Mouse (Mus musculus) G1E-ER4 (cell line): Measurements from ENCODE around the gene Zfp128. TPM values are rescaled to one million over a fixed set of nuclear protein-coding genes. Genes with fewer than 3 reads are reported as not detected.

Experiments used
- GATA1 ChIP-seq: IDR thresholded peaks from one replicate; pipeline ENCODE4 v1.8.0; 2012; ENCODE audit warnings: low read length, inconsistent platforms
- polyA plus RNA-seq: library from polyadenylated mRNA; stranded (reverse); fragments of >175 nt; gene quantifications from 2 replicates; pipeline ENCODE4 v1.2.3, GENCODE M21; 2012

Gene Zfp128
- polyA plus RNA-seq, 1 experiment: 0.75 TPM

DNA sequence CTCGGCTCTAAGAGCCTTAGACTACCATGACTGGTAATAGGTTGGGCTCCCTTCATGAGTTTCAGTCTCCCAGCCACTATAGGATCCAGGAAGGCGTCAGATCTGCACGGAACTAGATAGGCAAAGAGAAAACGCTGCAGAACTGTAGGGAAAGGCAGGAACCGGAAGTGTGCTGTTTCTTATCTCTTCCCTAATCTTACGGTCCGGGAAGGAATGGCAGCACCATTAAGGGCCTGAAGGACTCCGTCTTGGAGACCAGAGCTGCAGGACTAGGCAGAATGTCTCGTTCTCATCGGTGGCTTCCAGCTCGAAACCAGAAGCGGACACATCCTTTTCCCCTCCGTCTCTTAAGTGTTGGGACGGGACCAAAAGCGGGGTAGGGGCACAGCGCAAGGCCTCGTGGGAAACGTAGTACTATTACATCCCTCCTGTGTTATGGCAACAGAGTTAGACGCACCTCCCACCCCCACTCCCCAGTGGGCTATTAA lies 29.2 kb downstream of the Zfp128 start:
- no peak for TF ChIP-seq GATA1

DNA sequence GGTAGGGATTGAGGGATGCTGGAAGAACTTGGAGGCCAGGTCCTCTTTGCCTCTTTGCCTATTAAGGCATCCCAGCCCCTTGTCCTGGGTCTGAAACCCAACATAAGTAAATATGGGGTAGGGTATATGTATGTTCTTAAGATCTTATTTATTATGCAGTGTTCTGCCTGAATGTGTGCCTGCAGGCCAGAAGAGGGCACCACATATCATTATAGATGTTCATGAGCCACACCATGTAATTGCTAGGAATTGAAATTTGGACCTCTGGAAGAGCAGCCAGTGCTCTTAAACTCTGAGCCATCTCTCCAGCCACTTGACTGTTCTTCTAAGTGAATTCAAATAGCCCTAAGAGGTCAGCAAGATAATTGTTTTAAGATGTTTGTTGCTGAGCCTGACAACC lies 32.6 kb downstream of the Zfp128 start:
- no peak for TF ChIP-seq GATA1

DNA sequence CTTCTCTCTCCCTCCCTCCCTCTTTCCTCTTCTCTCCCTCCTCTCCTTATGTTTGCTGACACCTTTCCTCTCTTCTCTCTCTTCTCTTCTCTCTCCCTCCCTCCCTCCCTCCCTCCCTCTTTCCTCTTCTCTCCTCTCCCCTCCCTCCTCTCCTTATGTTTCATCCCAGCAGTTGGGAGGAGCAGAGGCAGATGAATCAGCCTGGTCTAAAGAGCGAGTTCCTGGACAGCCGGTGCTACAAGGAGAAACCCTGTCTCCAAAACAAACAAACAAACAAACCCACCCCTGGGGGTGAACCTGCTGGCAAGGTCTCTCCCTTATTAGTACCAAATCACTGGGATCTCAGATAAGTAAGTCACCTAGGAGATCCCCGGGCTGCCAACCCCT lies 40.3 kb downstream of the Zfp128 start:
- TF ChIP-seq GATA1: no peak

DNA sequence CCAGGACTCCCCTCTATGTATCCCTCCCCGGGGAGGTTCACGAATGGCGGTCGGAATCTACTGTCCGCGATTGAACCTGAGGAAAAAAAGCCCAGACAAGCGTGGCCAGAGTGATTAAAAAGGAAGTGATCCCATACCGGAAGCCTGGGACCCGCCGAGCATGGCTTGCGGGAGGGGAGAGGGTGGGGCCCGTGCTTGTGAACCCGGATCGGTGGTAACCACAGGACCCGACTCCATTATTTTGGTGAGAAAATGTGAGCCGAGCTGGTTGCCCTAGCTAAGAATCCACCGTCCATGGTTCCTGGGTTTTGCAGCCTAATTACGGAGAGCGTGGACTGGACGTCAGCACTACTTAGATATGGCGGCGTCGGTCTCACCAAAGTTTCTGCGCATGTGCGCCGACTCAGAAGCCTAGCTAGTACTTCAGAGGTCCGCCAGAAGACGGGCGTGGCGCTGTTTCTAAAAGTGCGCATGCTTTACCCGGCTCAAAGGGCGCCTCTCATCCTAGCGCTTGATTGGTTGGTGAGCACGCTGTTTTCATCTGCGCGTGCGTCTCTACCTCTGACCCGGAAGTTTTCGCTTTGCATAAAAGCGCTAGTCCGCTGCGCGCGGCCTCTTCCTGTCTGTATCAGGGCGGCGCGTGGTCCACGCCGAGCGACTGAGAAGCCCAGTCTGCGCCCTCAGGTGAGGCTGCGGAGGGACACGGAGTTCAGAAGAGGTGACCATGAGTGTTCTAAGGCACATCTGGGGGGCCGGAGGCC lies 40.9 kb downstream of the Zfp128 start, which contains the start of gene Rps5:
Gene Rps5, plus strand, starts transcription at position 586 of the 761 bp plus-strand sequence.
- TF ChIP-seq GATA1: no peak

DNA sequence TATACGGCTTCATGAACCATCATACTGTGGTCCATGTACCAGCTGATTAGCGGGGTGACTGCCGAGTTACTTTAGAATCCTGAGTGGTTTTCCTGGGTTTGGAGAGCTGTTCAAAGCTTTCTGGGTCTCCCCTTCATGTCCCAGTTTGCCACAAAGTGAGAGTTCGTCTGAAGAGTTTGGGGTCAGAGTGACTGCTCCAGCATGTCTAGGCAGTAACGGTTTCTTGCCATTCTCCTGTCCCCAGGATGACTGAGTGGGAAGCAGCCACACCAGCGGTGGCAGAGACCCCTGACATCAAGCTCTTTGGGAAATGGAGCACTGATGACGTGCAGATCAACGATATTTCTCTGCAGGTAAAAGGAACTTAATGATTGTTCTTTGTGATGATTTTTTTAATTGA lies 41.8 kb downstream of the Zfp128 start:
- no peak for TF ChIP-seq GATA1

DNA sequence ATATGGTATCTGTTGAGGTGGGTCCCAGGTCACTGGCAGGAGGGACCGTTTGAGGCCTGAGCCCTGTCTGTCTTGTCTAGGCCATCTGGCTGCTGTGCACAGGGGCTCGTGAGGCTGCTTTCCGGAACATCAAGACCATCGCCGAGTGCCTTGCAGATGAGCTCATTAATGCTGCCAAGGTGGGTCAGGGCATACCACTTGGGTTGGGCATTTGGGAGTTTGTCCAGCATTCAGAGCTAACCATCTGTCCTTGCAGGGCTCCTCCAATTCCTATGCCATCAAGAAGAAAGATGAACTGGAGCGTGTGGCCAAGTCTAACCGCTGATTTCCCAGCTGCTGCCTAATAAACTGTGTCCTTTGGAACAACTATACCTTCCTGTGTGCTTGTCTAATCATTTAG lies 45.3 kb downstream of the Zfp128 start:
- no peak for TF ChIP-seq GATA1

DNA sequence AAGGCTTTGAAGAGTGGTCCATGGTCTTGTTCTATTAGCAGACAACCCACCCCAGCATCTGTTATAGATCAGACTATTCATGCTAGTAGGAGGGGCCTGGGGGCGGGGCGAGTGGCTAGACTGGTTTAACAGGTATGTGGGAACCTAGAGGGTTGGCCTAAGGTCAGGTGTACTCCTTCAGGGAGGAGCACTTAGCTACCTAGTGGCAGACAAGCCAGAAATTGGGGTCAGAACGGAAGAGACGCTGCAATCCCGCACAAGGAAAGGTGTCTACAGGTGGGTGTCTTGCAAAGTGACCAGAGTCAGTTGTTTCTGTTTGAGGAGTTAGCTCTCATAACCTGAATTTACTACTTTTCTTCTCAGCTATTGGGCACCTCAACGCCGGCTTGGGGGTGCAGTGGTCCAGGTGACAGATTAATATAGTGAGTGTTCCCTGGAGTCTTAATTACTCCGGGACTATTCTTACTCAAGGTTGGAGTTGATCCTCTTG lies 46.3 kb downstream of the Zfp128 start, which contains the start of gene Rnf225:
Gene Rnf225, plus strand, starts transcription at position 226 of the 490 bp plus-strand sequence.
- TF ChIP-seq GATA1: no peak

DNA sequence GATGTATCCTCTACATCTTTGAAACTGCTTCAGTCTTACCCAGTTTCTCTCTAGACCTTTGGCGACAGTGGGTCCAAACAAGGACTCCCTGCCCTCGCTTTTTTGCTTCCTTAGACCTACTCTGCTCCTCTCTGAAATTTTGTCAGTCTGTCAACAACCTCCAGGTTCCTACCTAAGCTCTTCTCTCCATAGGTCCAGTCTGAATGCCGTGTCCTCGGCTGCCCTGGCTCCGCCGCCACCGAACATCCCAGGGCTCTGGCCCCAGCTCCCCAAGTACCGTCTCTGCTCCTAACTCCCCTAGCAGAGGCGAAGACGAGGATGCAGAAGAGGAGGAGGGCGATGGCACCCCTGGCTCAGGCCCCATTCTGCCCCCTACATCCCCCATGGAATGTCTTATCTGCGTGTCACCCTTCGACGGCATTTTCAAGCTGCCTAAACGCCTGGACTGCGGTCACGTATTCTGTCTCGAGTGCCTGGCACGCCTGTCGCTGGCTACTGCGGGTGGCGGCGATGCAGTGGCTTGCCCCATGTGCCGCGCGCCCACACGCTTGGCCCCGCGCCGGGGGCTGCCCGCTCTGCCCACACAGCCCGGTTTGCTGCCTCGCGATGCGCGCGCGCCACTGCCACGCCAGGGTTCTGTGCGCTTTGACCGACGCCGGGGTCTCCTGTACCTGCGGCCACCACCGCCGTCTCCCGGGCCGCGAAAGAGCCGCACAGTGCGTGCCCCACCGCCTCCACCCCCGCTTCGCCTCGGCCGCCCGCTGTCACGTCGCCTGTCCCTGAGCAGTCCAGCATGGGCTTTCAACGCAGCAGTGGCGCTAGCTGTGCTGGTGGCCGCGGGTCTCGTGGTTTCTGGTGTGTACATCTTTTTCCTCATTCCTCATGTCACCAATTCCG lies 47.0 kb downstream of the Zfp128 start:
- no peak for TF ChIP-seq GATA1

DNA sequence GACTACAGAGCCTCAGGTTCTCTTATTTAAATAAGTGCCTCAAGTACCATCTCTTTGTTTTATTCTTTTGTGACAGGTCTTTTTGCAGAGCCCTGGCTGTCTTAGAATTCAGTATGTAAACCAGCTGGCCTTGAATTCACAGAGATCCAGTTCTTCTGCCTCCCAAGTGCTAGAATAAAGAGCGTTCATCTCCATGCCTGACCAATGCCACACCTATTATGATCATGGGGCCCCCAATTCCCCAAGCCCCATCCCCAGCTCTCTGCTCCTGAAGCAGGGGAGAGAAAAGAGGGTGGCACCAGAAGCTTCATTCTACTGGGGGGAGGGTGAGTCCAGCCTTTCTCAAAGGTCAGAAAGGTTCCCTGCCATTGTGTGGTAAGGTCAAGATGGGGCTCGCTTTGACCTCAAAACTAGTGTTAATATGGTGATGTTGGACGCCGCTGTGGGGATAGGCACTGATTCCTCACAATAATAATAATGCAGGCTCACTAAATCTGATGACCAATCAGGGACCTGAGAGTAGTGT lies 52.7 kb downstream of the Zfp128 start:
- TF ChIP-seq GATA1: no peak

DNA sequence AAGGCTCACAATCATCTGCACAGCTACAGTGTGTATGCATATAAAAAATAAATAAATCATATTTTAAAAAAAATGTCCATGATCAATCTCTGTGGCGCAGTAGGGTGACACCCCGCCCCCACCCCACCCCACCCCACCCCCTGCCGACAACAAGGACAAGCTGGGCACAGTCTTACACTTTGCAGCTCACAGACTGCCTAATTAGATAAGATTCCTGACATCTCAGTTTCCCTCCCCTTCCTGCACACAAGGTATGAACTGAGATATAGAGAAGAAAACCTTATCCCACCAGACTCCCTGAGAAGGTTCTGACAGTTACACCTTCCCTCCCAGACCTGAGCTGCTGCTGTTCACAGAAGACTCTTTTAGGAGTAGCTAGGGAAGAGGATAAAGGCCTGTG lies 53.8 kb downstream of the Zfp128 start:
- TF ChIP-seq GATA1: no peak

DNA sequence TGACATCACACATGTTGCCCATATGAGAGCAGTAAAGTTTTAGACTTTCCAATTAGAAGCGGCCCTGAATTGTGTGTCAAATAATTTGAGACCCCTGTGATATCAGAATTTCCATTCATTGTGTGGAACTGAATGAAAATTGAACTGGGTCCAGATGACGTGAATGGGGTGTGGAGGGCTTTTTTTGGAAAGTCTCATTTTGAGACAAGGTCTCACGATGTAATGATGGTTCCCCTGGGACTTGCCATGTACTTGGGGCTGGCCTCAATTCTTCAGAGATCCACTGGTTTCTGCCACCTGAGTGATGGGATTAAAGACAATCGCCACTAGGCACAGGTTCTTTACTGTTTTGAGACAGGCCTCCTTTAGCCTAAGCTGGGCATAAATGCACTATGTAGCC lies 59.6 kb downstream of the Zfp128 start:
- no peak for TF ChIP-seq GATA1

Other genes with a start within 250 kb of the Zfp128 start
- not detected in 2 replicates for gene Vmn2r54, start 240.9 kb upstream of the Zfp128 start, polyA plus RNA-seq
- gene Vmn2r55, start 196.2 kb upstream of the Zfp128 start, polyA plus RNA-seq: not detected in 2 replicates
- gene Vmn2r56, start 146.2 kb upstream of the Zfp128 start, polyA plus RNA-seq: not detected in 2 replicates
- gene Zscan18, start 77.5 kb upstream of the Zfp128 start, polyA plus RNA-seq: not detected in 2 replicates
- gene Zfp329, start 62.3 kb upstream of the Zfp128 start, polyA plus RNA-seq: 0.21 and 0.25 TPM in 2 replicates
- gene Zfp110, start 46.4 kb upstream of the Zfp128 start, polyA plus RNA-seq: 2.3 and 3.0 TPM in 2 replicates
- 4.1 and 5.8 TPM in 2 replicates for gene Zscan22, start 16.6 kb downstream of the Zfp128 start, polyA plus RNA-seq
- 2,301 and 3,402 TPM in 2 replicates for gene Rps5, start 41.1 kb downstream of the Zfp128 start, polyA plus RNA-seq
- 2.0 and 3.0 TPM in 2 replicates for gene Rnf225, start 46.2 kb downstream of the Zfp128 start, polyA plus RNA-seq
- 4.6 and 5.0 TPM in 2 replicates for gene Zfp324, start 84.7 kb downstream of the Zfp128 start, polyA plus RNA-seq
- 5.8 and 5.9 TPM in 2 replicates for gene Zfp446, start 96.7 kb downstream of the Zfp128 start, polyA plus RNA-seq
- gene Slc27a5, start 117.0 kb downstream of the Zfp128 start, polyA plus RNA-seq: not detected in 2 replicates
- gene Trim28, start 117.9 kb downstream of the Zfp128 start, polyA plus RNA-seq: 297 and 367 TPM in 2 replicates
- 192 and 209 TPM in 2 replicates for gene Zbtb45, start 128.9 kb downstream of the Zfp128 start, polyA plus RNA-seq
- 86.1 and 432 TPM in 2 replicates for gene Chmp2a, start 153.6 kb downstream of the Zfp128 start, polyA plus RNA-seq
- gene Ube2m, start 157.1 kb downstream of the Zfp128 start, polyA plus RNA-seq: 343 and 422 TPM in 2 replicates
- gene Mzf1, start 173.6 kb downstream of the Zfp128 start, polyA plus RNA-seq: 0.45 and 0.51 TPM in 2 replicates
- not detected in 2 replicates for gene Vmn1r85, start 214.0 kb downstream of the Zfp128 start, polyA plus RNA-seq
- not detected in 2 replicates for gene Vmn1r86, start 238.7 kb downstream of the Zfp128 start, polyA plus RNA-seq